Mouse (Mus musculus) kidney, embryonic 16.5 days (tissue): ENCODE measurements around the gene Ptrhd1. TPM values are rescaled to one million over a fixed set of nuclear protein-coding genes. Genes with fewer than 3 reads are reported as not detected.

ENCODE experiments used
- ATAC-seq: fragments of 200-750 bp; cut with Nextera tagmentation; 2 replicates; pipeline ENCODE4 v1.8.0; 2017; ENCODE audit warnings: moderate TSS enrichment; ENCODE audit not compliant: low FRiP score, low TSS enrichment
- H3K27ac ChIP-seq: fragments of 300-500 bp; sonication (generic); 2 replicates; pipeline ENCODE4 v1.5.1; 2014; ENCODE audit warnings: low read length
- H3K27me3 ChIP-seq: fragments of 300-500 bp; sonication (generic); 2 replicates; pipeline ENCODE4 v1.6.1; 2014; ENCODE audit warnings: low read length, control low read depth, mixed read lengths; ENCODE audit not compliant: insufficient read depth
- H3K36me3 ChIP-seq: fragments of 300-500 bp; sonication (generic); 2 replicates; pipeline ENCODE4 v1.6.1; 2014; ENCODE audit warnings: low read length, control low read depth, mixed read lengths; ENCODE audit not compliant: insufficient read depth
- H3K4me1 ChIP-seq: fragments of 300-500 bp; sonication (generic); 2 replicates; pipeline ENCODE4 v1.6.1; 2014; ENCODE audit warnings: low read length, control low read depth, mixed read lengths; ENCODE audit not compliant: insufficient read depth
- H3K4me2 ChIP-seq: fragments of 300-500 bp; sonication (generic); replicated peaks from 2 replicates; pipeline ENCODE4 v1.6.1; 2014; ENCODE audit warnings: low read depth, low read length
- H3K4me3 ChIP-seq: fragments of 300-500 bp; sonication (generic); 2 replicates; pipeline ENCODE4 v1.5.1; 2014; ENCODE audit warnings: mild to moderate bottlenecking, low read length
- H3K9ac ChIP-seq: fragments of 300-500 bp; sonication (generic); replicated peaks from 2 replicates; pipeline ENCODE4 v1.6.1; 2014; ENCODE audit warnings: low read length
- H3K9me3 ChIP-seq: fragments of 300-500 bp; sonication (generic); 2 replicates; pipeline ENCODE4 v1.6.1; 2016; ENCODE audit warnings: low read length, control low read depth
- WGBS: fragments of 180-500 bp; shearing (Covaris S2); extraction: QIAGEN DNeasy Blood & Tissue Kit; methylation state at CpG from one replicate; pipeline ENCODE4 v1.1.7; 2014; 5-methylcytosine and 5-hydroxymethylcytosine counted together
- polyA plus RNA-seq: library from polyadenylated mRNA; unstranded; fragments of >200 nt; fragmentation: Nextera tagmentation; extraction: Ambion mirVana; gene quantifications from 2 replicates; pipeline ENCODE4 v1.2.1, GENCODE M21; 2015

Gene Ptrhd1
- polyA plus RNA-seq, result 7.1 and 7.8 TPM in 2 replicates

DNA sequence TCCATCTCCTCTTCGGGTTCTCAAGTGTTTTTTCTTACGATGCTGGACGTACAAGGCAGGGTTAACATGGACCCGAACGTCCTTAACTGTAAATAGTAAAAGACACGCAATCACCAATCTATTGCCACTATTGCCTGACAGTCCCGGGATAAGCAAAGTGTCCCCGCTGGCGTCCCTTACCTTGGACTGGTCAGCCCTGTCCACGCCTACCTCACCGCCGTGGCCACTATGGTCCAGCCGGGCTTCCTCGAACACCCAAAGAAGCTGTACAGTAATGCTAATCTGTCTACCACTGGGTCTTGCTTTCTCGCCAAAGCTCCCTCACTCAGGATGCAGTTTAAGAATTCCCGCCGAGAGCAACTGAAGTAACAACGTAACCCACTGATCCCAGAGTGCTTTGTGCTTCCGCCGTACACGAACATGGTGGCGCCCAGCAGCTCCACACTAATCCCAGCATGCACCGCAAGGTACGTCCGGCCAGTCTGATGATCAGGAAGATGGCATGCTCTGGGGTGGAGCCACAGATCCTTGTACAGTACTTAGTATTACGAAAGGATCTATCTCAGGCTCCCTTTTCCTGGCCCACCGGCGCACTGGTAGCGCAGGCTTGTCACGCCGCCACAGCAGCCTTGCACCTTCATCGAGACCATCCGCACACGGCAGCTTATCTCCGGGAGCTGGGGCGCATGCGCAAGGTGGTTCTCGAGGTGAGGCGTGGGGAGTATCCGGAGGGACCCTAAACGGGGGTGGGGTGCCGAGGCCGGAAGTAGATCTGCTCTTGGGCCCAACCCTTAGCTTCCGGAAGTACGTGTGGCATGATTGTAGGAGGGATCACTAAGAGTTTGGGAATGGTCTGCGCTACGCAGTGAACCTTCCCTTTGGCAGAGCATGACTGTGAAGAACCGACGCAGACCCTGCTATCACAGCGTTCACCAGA, at the start of gene Ptrhd1, which contains the start of gene Cenpo:
Gene Ptrhd1, plus strand, starts transcription at position 456 of the 937 bp plus-strand sequence.
Gene Cenpo, minus strand, starts transcription at position 723 of the 937 bp plus-strand sequence.
- Histone ChIP-seq H3K36me3 (peaks cover 17% of the 10 kb centered on the region; the same call in 1 of the 2 replicates), H3K9ac (peak within 1 kb of the TSS; percentile 85), H3K9me3 (no peaks in the 10 kb centered on the region), H3K27me3 (no peaks in the 10 kb centered on the region), H3K4me2 (peak within 1 kb of the TSS; percentile 69), H3K4me3 (peak within 1 kb of the TSS; percentile 70), H3K4me1 (peaks cover 15% of the 10 kb centered on the region), H3K27ac (peak within 1 kb of the TSS; percentile 96)
- peak; percentile 99 for ATAC-seq
- under 1% methylated on average over 50 of the region's 50 CpGs for WGBS

DNA sequence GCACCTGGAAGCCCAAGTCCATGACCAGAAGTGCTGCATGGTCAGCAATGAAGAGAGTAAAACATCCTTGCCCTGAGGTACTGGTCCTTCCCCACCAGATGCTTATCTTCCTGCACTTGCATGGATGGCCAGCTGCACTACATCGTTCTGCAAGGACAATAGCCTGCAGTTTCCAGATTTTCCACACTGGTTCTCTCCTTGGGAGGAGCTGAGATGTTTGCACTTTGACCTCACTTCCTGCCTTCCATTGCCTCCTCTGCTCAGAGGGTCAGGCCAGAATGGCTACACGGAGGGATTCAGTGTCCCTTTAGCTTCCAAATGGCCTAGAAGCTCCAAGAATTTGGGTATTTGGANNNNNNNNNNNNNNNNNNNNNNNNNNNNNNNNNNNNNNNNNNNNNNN, 49.2 kb upstream of the Ptrhd1 start:
- Histone ChIP-seq H3K9me3 (no peaks in the 10 kb centered on the region), H3K4me1 (peaks cover 10% of the 10 kb centered on the region), H3K27me3 (no peaks in the 10 kb centered on the region), H3K27ac (peak overlapping the region; percentile 24; the same call in 1 of the 2 replicates), H3K36me3 (no peaks in the 10 kb centered on the region), H3K9ac (no peak overlapping the region), H3K4me2 (no peak overlapping the region), H3K4me3 (no peak overlapping the region)
- ATAC-seq, result no peak
- 19% methylated on average over 2 of the region's 2 CpGs for WGBS

DNA sequence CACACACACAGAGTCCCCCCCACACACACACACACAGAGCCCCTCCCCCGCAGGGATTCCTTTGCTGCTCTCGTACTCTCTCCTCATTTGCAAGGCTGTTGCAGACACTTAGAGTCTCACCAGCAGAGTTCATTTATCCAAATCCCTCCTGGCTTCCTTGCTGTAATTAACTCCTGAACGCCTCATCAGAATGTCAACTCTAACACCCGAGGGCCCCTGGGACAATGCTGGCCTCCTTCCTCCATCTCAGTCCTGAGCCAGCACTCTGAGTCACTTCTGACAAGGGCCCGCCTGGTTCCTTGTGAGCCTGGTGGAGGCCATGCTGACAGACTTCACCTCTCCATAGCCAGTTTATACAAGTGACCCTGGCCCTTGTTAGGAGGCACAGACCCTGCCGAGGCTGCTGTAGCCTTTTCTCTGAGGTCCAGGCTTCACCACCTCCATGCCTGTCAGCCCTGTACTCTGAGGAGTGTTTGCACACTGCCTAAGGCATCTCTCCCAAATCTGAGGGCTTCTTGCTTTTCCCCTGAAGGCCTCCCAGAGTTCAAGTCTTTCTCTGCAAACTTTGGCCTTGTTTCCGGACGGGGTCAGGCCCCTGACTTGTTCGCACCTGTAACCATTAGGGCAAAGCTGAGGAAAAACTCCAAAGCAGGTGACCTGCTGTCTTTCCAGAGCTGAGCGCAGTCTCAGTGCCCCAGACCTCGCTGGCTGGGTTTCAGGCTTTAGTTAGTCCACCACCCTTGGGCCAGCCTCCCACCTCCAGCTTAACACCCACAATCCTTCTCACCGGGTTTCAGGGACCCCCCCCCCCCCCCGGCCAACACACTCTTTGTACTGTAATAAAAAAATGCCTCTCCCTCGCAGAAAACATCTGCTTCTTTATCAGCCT, 45.4 kb upstream of the Ptrhd1 start:
- WGBS, result 30% methylated on average over 14 of the region's 14 CpGs
- Histone ChIP-seq H3K27ac (peak overlapping the region; percentile 81), H3K4me2 (no peak overlapping the region), H3K27me3 (no peaks in the 10 kb centered on the region), H3K4me1 (peaks cover 33% of the 10 kb centered on the region), H3K4me3 (no peak overlapping the region), H3K9me3 (no peaks in the 10 kb centered on the region), H3K36me3 (no peaks in the 10 kb centered on the region), H3K9ac (no peak overlapping the region)
- ATAC-seq, result peak; percentile 68

DNA sequence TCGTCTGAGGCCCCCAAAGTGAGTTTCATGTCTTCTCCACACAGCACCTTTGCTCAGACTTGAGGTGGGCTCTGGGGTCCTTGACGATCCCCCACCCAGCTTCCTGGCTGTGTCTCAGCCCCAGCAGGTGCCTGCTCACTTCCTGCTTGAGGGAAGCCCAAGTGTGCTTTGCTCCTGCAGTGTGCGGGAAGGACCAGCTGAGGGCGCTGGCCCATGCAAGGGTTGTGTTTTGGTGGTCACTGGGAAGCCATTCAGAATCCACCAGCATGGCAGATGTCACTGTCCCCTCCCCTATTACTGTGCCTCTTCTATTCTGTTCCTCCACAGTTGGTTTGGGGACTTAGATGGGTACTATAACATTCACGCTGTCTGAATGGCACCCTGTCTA, 44.8 kb upstream of the Ptrhd1 start:
- Histone ChIP-seq H3K27me3 (no peaks in the 10 kb centered on the region), H3K9ac (no peak overlapping the region), H3K4me3 (no peak overlapping the region), H3K9me3 (no peaks in the 10 kb centered on the region), H3K36me3 (no peaks in the 10 kb centered on the region), H3K27ac (no peak overlapping the region), H3K4me1 (peaks cover 37% of the 10 kb centered on the region), H3K4me2 (no peak overlapping the region)
- WGBS, result 43% methylated on average over 5 of the region's 5 CpGs
- no peak for ATAC-seq

DNA sequence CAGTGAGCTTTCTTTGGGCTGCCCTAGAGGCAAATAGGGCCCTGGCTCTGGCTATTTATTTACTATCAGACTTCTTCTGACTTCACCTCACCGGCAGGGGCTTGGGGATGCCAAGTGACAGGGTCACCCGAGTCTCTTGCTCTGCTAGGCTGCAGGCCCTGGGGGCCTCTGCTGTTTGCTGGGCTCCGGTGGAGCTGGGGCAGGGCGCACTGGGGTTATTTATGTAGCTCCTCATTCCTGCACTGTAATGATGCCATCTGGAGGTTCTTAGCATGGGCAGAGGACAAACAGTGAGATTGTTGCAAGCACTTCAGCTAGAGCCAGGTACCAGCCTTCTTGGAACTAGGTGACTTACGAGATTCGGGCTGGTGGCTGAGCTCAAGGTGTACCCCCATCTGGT, 41.3 kb upstream of the Ptrhd1 start:
- Histone ChIP-seq H3K9ac (no peak overlapping the region; the same call in 1 of the 2 replicates), H3K27me3 (no peaks in the 10 kb centered on the region), H3K27ac (peak overlapping the region; percentile 74), H3K36me3 (no peaks in the 10 kb centered on the region), H3K4me2 (no peak overlapping the region), H3K4me3 (no peak overlapping the region), H3K9me3 (no peaks in the 10 kb centered on the region), H3K4me1 (peaks cover 37% of the 10 kb centered on the region)
- no peak; the same call in 1 of the 2 replicates for ATAC-seq
- 47% methylated on average over 6 of the region's 6 CpGs for WGBS

DNA sequence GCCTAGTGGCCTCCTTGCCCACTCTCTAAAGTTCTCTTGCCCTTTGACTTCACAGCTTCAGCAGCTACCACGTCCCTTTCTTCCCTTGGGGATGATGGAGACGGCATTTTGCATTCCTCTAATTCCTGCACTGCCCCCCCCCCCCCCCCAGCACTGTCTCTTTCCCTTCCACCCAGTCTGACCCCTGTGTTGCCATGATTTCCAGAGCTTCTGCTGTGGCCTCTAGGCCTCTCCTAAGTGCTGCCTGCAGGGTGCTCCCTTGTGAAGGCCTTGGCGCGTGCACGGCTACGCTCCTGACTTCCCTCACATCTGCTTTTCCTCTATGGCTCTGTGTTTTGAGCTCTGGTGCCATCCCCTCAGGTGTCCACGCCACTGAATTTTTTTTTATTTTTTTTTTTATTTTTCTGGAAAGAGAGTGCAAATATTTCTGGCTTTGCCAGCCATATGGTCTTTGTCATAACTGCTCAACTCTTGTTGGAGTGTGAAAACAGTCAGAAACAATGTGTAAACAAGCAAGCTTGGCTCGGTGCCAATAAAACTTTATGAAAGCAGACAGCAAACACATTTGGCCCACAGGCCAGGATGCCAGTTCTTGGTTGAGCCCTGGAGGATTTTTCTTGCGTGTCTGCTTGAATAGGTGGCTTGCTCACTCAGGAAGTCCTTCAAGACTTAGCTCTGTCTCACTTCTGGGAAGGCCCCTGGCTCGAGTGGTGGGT, 40.6 kb upstream of the Ptrhd1 start:
- Histone ChIP-seq H3K4me1 (peaks cover 35% of the 10 kb centered on the region), H3K27ac (peak overlapping the region; percentile 74), H3K9ac (no peak overlapping the region), H3K9me3 (no peaks in the 10 kb centered on the region), H3K27me3 (no peaks in the 10 kb centered on the region), H3K36me3 (peaks cover 4% of the 10 kb centered on the region; the same call in 1 of the 2 replicates), H3K4me2 (no peak overlapping the region), H3K4me3 (no peak overlapping the region)
- ATAC-seq, result peak; percentile 63; the same call in 1 of the 2 replicates
- 47% methylated on average over 10 of the region's 10 CpGs for WGBS

DNA sequence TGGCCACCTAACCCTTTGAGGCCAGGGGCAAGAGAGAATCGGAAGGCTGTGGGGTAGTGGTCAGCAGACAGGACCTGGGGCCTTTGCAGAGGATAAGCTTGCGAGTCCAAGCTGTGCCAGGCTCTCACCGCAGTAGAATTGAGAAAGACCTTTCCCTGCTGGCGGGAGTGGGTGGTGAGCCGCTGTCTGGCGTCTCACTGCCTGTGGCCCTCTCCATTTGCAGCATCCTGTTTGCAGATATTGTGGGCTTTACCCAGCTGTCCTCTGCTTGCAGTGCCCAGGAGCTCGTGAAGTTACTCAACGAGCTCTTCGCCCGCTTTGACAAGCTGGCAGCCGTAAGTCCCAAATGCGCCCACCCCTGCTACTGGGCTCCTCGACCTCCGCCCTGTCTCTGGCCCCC, 39.2 kb upstream of the Ptrhd1 start:
- H3K27ac ChIP-seq, result no peak overlapping the region
- no peak overlapping the region for H3K4me2 ChIP-seq
- H3K36me3 ChIP-seq, result peaks cover 5% of the 10 kb centered on the region; the same call in 1 of the 2 replicates
- H3K4me1 ChIP-seq, result peaks cover 27% of the 10 kb centered on the region
- H3K9me3 ChIP-seq, result no peaks in the 10 kb centered on the region
- no peak for ATAC-seq
- 89% methylated on average over 14 of the region's 14 CpGs for WGBS
- H3K4me3 ChIP-seq, result no peak overlapping the region
- no peak overlapping the region for H3K9ac ChIP-seq
- H3K27me3 ChIP-seq, result no peaks in the 10 kb centered on the region

DNA sequence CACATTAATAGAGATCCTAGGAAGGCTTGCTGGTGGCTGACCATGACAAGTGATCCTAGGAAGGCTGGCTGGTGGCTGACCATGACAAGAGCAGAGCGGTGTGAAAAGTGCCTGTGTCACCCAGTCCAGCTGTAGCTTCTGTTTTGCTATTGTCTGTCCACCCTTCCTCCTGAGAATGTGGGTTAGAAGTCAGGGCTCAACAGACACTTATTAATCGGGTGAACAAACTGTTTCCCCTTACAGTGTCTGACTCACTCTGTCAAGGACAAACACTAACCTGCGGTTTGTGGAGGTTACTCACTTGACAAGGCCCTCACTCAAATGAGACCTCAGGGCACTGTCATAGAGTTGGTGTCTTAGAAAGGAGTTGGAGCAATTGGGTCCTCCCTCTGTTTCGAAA, 35.1 kb upstream of the Ptrhd1 start:
- no peak overlapping the region for H3K4me2 ChIP-seq
- no peak for ATAC-seq
- no peak overlapping the region for H3K27ac ChIP-seq
- 85% methylated on average over 4 of the region's 4 CpGs for WGBS
- H3K27me3 ChIP-seq, result no peaks in the 10 kb centered on the region
- H3K9ac ChIP-seq, result no peak overlapping the region
- H3K4me3 ChIP-seq, result no peak overlapping the region
- no peaks in the 10 kb centered on the region for H3K9me3 ChIP-seq
- H3K4me1 ChIP-seq, result peaks cover under 1% of the 10 kb centered on the region; the same call in 1 of the 2 replicates
- H3K36me3 ChIP-seq, result peaks cover 13% of the 10 kb centered on the region; the same call in 1 of the 2 replicates

DNA sequence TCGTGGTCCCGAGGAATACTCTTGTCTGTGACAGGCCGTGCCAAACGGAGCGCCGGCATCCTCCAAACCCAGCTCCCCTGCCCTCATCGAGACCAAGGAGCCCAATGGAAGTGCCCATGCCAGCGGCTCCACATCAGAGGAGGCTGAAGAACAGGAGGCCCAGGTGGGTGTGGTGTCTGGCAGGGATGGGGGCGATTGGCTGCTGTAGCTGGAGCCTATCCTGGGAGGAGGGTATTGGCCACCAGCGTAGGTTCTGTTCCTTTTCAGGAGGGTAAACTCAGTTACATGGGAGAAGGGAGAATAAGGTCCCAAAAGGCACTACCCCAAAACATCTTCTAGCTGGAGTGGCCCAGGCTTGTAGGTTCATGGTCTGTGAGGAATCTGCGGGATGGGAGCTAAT, 34.6 kb upstream of the Ptrhd1 start:
- no peak overlapping the region for H3K4me3 ChIP-seq
- H3K27ac ChIP-seq, result no peak overlapping the region
- H3K36me3 ChIP-seq, result peaks cover 13% of the 10 kb centered on the region; the same call in 1 of the 2 replicates
- ATAC-seq, result no peak
- H3K4me1 ChIP-seq, result no peaks in the 10 kb centered on the region
- no peak overlapping the region for H3K4me2 ChIP-seq
- H3K27me3 ChIP-seq, result no peaks in the 10 kb centered on the region
- WGBS, result 96% methylated on average over 11 of the region's 11 CpGs
- no peaks in the 10 kb centered on the region for H3K9me3 ChIP-seq
- H3K9ac ChIP-seq, result no peak overlapping the region
